ENCODE assay signal across 8 mouse cellular contexts in the genomic region with DNA sequence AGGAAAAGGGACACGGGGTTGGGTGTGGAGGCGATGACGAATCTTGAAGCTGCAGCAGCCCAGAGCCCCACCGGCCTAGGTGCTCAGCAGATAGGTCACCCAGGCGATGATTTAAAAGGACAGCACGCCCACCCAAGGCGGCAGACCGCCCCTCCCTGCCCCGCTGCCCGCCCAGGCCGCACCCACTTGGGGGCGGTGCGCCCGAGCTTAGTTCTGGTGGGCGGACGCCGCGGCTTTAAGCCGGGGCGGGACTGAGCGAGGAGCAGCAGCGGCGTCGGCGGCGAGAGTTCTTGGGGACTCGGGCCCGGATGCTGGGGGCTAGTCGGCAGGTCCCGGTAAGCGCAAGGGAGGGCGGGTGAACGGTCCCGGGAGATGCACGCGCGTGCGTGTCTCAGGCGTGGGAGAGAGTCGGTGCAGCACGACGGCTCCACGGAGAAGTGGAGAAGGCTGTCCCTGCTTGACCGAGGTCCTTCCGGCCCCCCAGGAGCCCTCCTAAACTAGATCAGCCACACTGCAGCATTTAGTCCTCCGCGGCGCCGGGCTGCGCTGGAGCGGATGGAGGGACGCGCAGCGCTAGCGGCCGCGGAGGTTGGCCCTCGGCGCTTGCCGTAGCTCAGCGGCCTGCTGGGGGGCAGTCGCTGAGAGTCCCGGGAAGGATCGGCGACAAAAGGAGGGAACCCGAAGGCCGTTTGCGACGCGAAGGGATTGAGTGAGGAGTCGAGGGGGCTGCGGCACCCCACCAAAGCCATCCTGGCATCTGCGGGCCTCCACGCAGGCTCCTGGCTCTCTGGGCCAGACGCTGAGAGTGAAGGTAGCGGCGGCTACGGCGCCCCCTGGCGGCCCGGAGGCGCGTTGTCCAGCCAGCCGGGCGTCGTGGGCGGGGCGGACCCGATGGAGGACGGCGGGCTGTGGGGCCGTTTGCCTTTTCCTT. TPM values are rescaled to one million over a fixed set of nuclear protein-coding genes. Genes with fewer than 3 reads are reported as not detected.
DNase-seq lines count a peak whose midpoint lies in the region; ATAC-seq and TF ChIP-seq lines count a peak whose summit lies in the region.

No protein-coding gene starts in this region.

- H3K27ac ChIP-seq in MEL (ENCODE audit: control insufficient read depth, low read depth, low read length), result peak overlapping the region; percentile 91
- H3K27ac ChIP-seq in cerebellum, adult 2 months (ENCODE audit: insufficient read depth, low read length), result peak overlapping the region; percentile 100
- H3K27ac ChIP-seq in hindbrain, embryonic 10.5 days, result peak overlapping the region; percentile 100
- H3K27ac ChIP-seq in lung, postnatal 0 days (ENCODE audit: low read length), result peak overlapping the region; percentile 99

- peak; percentile 93 for DNase-seq in MEL (ENCODE audit: low read depth, low spot score)
- DNase-seq in cerebellum, adult 2 months, result peak; percentile 94 to 97
- peak; percentile 88 for DNase-seq in forelimb bud, embryonic 11.5 days (ENCODE audit: low read depth, low spot score)
- DNase-seq in hindbrain, embryonic 10.5 days (ENCODE audit: low spot score), result peak; percentile 88
- DNase-seq in layer of hippocampus, adult 9-11 months, result peak; percentile 90
- DNase-seq in lung, postnatal 0 days (ENCODE audit: low spot score), result peak; percentile 94
- DNase-seq in ovary, postnatal 14 days (ENCODE audit: low spot score), result peak; percentile 90
- DNase-seq in thymus, postnatal 14 days, result peak; percentile 95

- peak overlapping the region; percentile 79 for H3K4me2 ChIP-seq in lung, postnatal 0 days (replicated peaks; ENCODE audit: low read depth, low read length)

- H3K79me2 ChIP-seq in MEL (ENCODE audit: control insufficient read depth, insufficient read depth, low read length, poor library complexity), result peaks cover 18% of the 10 kb centered on the region

- no peak for TF ChIP-seq RAD21 in MEL (IDR thresholded peaks at IDR 0.05; ENCODE audit: low read depth, low read length)

- H3K4me1 ChIP-seq in MEL (ENCODE audit: control insufficient read depth in 1 of 2, insufficient read depth in 2 of 2, low read length in 2 of 2), result peaks cover 7 to 9% of the 10 kb centered on the region in 2 experiments
- peaks cover 3% of the 10 kb centered on the region; the same call in 1 of the 2 replicates for H3K4me1 ChIP-seq in cerebellum, adult 2 months (ENCODE audit: control insufficient read depth, insufficient read depth, low read length)
- H3K4me1 ChIP-seq in hindbrain, embryonic 10.5 days (replicated peaks), result peaks cover 12% of the 10 kb centered on the region
- peaks cover 10% of the 10 kb centered on the region; the same call in 1 of the 2 replicates for H3K4me1 ChIP-seq in lung, postnatal 0 days (ENCODE audit: insufficient read depth, low read depth, low read length)

- no peaks in the 10 kb centered on the region for H3K9me3 ChIP-seq in MEL (replicated peaks; ENCODE audit: insufficient read depth, low read length)
- H3K9me3 ChIP-seq in hindbrain, embryonic 10.5 days, result no peaks in the 10 kb centered on the region
- H3K9me3 ChIP-seq in lung, postnatal 0 days (ENCODE audit: low read length), result no peaks in the 10 kb centered on the region

- no peak for TF ChIP-seq EP300 in MEL (IDR thresholded peaks at IDR 0.05; ENCODE audit: low read depth in 1 of 2, low read length in 2 of 2)
- no peak for TF ChIP-seq EP300 in lung, postnatal 0 days (IDR thresholded peaks at IDR 0.05)

- peak in 1 of 2 experiments; percentile 73 for TF ChIP-seq POLR2A in MEL (IDR thresholded peaks at IDR 0.05; ENCODE audit: control insufficient read depth in 1 of 2, insufficient read depth in 1 of 2, low read depth in 1 of 2, low read length in 2 of 2, poor library complexity in 1 of 2)
- peak; percentile 58 for TF ChIP-seq POLR2A in cerebellum, adult 2 months (IDR thresholded peaks at IDR 0.05; ENCODE audit: borderline replicate concordance, insufficient read depth, low read length)

- TF ChIP-seq CTCF in MEL (IDR thresholded peaks at IDR 0.05 in 2 of 3, conservative IDR thresholded peaks at IDR 0.05 in 1 of 3; ENCODE audit: control insufficient read depth in 1 of 3, insufficient read depth in 1 of 3, low read depth in 2 of 3, low read length in 3 of 3, poor library complexity in 1 of 3, severe bottlenecking in 1 of 3), result peak in 2 of 3 experiments; percentile 65 to 96; a peak in 5 of 6 replicates
- peak; percentile 64 for TF ChIP-seq CTCF in cerebellum, adult 2 months (IDR thresholded peaks at IDR 0.05; ENCODE audit: borderline replicate concordance, insufficient read depth, low read depth, low read length)
- TF ChIP-seq CTCF in lung, postnatal 0 days (IDR thresholded peaks at IDR 0.05), result peak; percentile 92

- peak overlapping the region; percentile 72 to 96 for H3K4me3 ChIP-seq in MEL (ENCODE audit: control insufficient read depth in 1 of 2, insufficient read depth in 1 of 2, low read depth in 2 of 2, low read length in 2 of 2)
- H3K4me3 ChIP-seq in cerebellum, adult 2 months (replicated peaks; ENCODE audit: insufficient read depth, low read depth, low read length), result peak overlapping the region; percentile 86
- peak overlapping the region; percentile 89 for H3K4me3 ChIP-seq in hindbrain, embryonic 10.5 days
- H3K4me3 ChIP-seq in lung, postnatal 0 days (ENCODE audit: low read depth, low read length), result peak overlapping the region; percentile 93

- under 1% methylated on average over 92 of the region's 92 CpGs for WGBS in cerebellum, adult 2 months
- under 1% methylated on average over 92 of the region's 92 CpGs for WGBS in hindbrain, embryonic 10.5 days
- WGBS in lung, postnatal 0 days, result under 1% methylated on average over 75 of the region's 92 CpGs

- no peaks in the 10 kb centered on the region for H3K27me3 ChIP-seq in MEL (ENCODE audit: control insufficient read depth in 1 of 2, insufficient read depth in 2 of 2, low read length in 2 of 2)
- H3K27me3 ChIP-seq in cerebellum, adult 2 months (ENCODE audit: control insufficient read depth, insufficient read depth, low read length), result no peaks in the 10 kb centered on the region
- H3K27me3 ChIP-seq in hindbrain, embryonic 10.5 days (ENCODE audit: insufficient read depth, poor library complexity, severe bottlenecking), result no peaks in the 10 kb centered on the region
- no peaks in the 10 kb centered on the region for H3K27me3 ChIP-seq in lung, postnatal 0 days (replicated peaks; ENCODE audit: insufficient read depth, low read length)

- H3K36me3 ChIP-seq in MEL (ENCODE audit: control insufficient read depth in 1 of 2, insufficient read depth in 2 of 2, low read length in 2 of 2), result peaks cover 3 to 10% of the 10 kb centered on the region in 2 experiments; a peak in 3 of 4 replicates
- peaks cover 29% of the 10 kb centered on the region for H3K36me3 ChIP-seq in hindbrain, embryonic 10.5 days
- no peaks in the 10 kb centered on the region; the same call in 1 of the 2 replicates for H3K36me3 ChIP-seq in lung, postnatal 0 days (ENCODE audit: insufficient read depth, low read length)

- H3K9ac ChIP-seq in MEL (ENCODE audit: control insufficient read depth, low read depth, low read length, poor library complexity, severe bottlenecking), result peak overlapping the region; percentile 99
- peak overlapping the region; percentile 97 for H3K9ac ChIP-seq in lung, postnatal 0 days (replicated peaks; ENCODE audit: low read depth)

- ATAC-seq in lung, postnatal 0 days, result peak; percentile 95

TF ChIP-seq in MEL, 35 proteins besides CTCF, POLR2A, EP300 and RAD21 (continues in another document):
- TF ChIP-seq CHD1 (IDR thresholded peaks at IDR 0.05; ENCODE audit: low read depth, low read length), result no peak
- TF ChIP-seq MXI1 (IDR thresholded peaks at IDR 0.05; ENCODE audit: low read depth, low read length), result peak; percentile 63
- no peak for TF ChIP-seq MYB (IDR thresholded peaks at IDR 0.05; ENCODE audit: low read depth, low read length)
- TF ChIP-seq POLR2AphosphoS5 (IDR thresholded peaks at IDR 0.05; ENCODE audit: borderline replicate concordance, low read depth, low read length), result no peak
- no peak for TF ChIP-seq JUND (IDR thresholded peaks at IDR 0.05; ENCODE audit: low read depth, low read length)
- no peak for TF ChIP-seq MEF2A (IDR thresholded peaks at IDR 0.05; ENCODE audit: extremely low read depth, insufficient replicate concordance, low read depth, low read length, poor library complexity, severe bottlenecking)
- TF ChIP-seq MAZ (IDR thresholded peaks at IDR 0.05; ENCODE audit: low read depth, low read length), result peak; percentile 77
- peak; percentile 23; the same call in 1 of the 2 replicates for TF ChIP-seq TBP (IDR thresholded peaks at IDR 0.05; ENCODE audit: low read depth, low read length)
- no peak for TF ChIP-seq MYC (IDR thresholded peaks at IDR 0.05; ENCODE audit: low read depth, low read length)
- peak; percentile 76 for TF ChIP-seq NELFE (IDR thresholded peaks at IDR 0.05; ENCODE audit: low read depth, low read length)
- TF ChIP-seq MAX (IDR thresholded peaks at IDR 0.05; ENCODE audit: low read length), result no peak
- no peak; the same call in 1 of the 2 replicates for TF ChIP-seq KAT2A (conservative IDR thresholded peaks at IDR 0.05; ENCODE audit: low read depth, low read length)
- no peak for TF ChIP-seq ZKSCAN1 (IDR thresholded peaks at IDR 0.05; ENCODE audit: low read depth, low read length)
- no peak for TF ChIP-seq USF2 (IDR thresholded peaks at IDR 0.05; ENCODE audit: borderline replicate concordance in 1 of 2, insufficient read depth in 1 of 2, low read depth in 1 of 2, low read length in 2 of 2)
- TF ChIP-seq TAL1 (IDR thresholded peaks at IDR 0.05; ENCODE audit: low read length), result no peak
- TF ChIP-seq BHLHE40 (IDR thresholded peaks at IDR 0.05; ENCODE audit: borderline replicate concordance, low read depth, low read length), result no peak
- TF ChIP-seq RCOR1 (IDR thresholded peaks at IDR 0.05; ENCODE audit: low read depth, low read length), result no peak
- no peak for TF ChIP-seq SMC3 (IDR thresholded peaks at IDR 0.05; ENCODE audit: low read depth, low read length)

RNA-seq across cellular contexts. Expression of gene Trrap, which starts 0.6 kb away (rescaled TPM):
- 44.1 and 48.9 TPM in 2 replicates for total RNA-seq in MEL (2012; rRNA removed)
- 10 to 100 TPM; 45.6 to 91.6 TPM for polyA plus RNA-seq in MEL (2012; ENCODE audit: insufficient read depth in 1 of 2, insufficient read length in 2 of 2, low read depth in 1 of 2, low replicate concordance in 2 of 2, missing spikeins in 1 of 2)
- polyA plus RNA-seq in cerebellum, adult 2 months (2012; rRNA removed), result 128 and 130 TPM in 2 replicates
- polyA plus RNA-seq in hindbrain, embryonic 10.5 days (2016; fragmentation: Nextera tagmentation; extraction: Ambion mirVana), result 80.3 and 80.7 TPM in 2 replicates
- 31.0 and 31.5 TPM in 2 replicates for polyA plus RNA-seq in lung, postnatal 0 days (2015; fragmentation: Nextera tagmentation; extraction: Ambion mirVana)

RNA-seq across cellular contexts. Expression of gene Tmem130, which starts 6.6 kb away (rescaled TPM):
- not detected in 2 replicates for total RNA-seq in MEL (2012; rRNA removed)
- polyA plus RNA-seq in MEL (2012; ENCODE audit: insufficient read depth in 1 of 2, insufficient read length in 2 of 2, low read depth in 1 of 2, low replicate concordance in 2 of 2, missing spikeins in 1 of 2), result under 1 TPM in 1 of 2 experiments, not detected in 1; 0.14 TPM
- 159 and 178 TPM in 2 replicates for polyA plus RNA-seq in cerebellum, adult 2 months (2012; rRNA removed)
- 1.6 and 13.8 TPM in 2 replicates for polyA plus RNA-seq in hindbrain, embryonic 10.5 days (2016; fragmentation: Nextera tagmentation; extraction: Ambion mirVana)
- 0.06 and 0.23 TPM in 2 replicates for polyA plus RNA-seq in lung, postnatal 0 days (2015; fragmentation: Nextera tagmentation; extraction: Ambion mirVana)

Comparison
In these comparisons a context has a peak if more than half of its experiments do, and no peak if none do; other contexts are left out.
1. Peak in every context shown above with its lines: DNase-seq, ATAC-seq, H3K4me3 ChIP-seq and H3K27ac ChIP-seq.
2. RNA of gene Tmem130, which starts 6.6 kb away (polyA plus RNA-seq): 159 to 178 TPM in cerebellum, adult 2 months; 1.6 to 13.8 TPM in hindbrain, embryonic 10.5 days, 0.06 to 0.23 TPM in lung, postnatal 0 days and 0.14 TPM in MEL; every median in the first group is over 10 times any median in the second.